Mouse (Mus musculus) thymus, postnatal 36 days (tissue): ENCODE results near the gene Olfml2b.
A peak's percentile ranks its signal among the peaks of the same experiment; 100 is the strongest.

Experiments used
- DNase-seq, 2 experiments: peaks; one replicate each; pipeline ENCODE4 v3.0.0; 2022; ENCODE audit warnings: mixed read lengths in 2 of 2

Olfml2b gene

GRCm38 (mm10) chr1:170644255-170645205 is at the start of gene Olfml2b:
TSS of gene Olfml2b (plus strand) at chr1:170644532.
- DNase-seq: peak; percentile 31 to 36

GRCm38 (mm10) chr1:170594575-170594974 is 49.8 kb upstream of the Olfml2b start:
- no peak for DNase-seq

- DNase-seq: no peak
Measured at GRCm38 (mm10) chr1:170605228-170606001, 38.9 kb upstream of the Olfml2b start.

GRCm38 (mm10) chr1:170607231-170607917 is 37.0 kb upstream of the Olfml2b start:
- no peak for DNase-seq

- no peak for DNase-seq
Measured at GRCm38 (mm10) chr1:170608461-170609071, 35.8 kb upstream of the Olfml2b start.

GRCm38 (mm10) chr1:170609872-170610271 is 34.5 kb upstream of the Olfml2b start:
- DNase-seq: no peak

- DNase-seq: no peak
Measured at GRCm38 (mm10) chr1:170610289-170610688, 34.0 kb upstream of the Olfml2b start.

- DNase-seq: no peak
Measured at GRCm38 (mm10) chr1:170610695-170611094, 33.6 kb upstream of the Olfml2b start.

- DNase-seq: no peak
Measured at GRCm38 (mm10) chr1:170611631-170612030, 32.7 kb upstream of the Olfml2b start.

GRCm38 (mm10) chr1:170612968-170613872 is 31.1 kb upstream of the Olfml2b start:
- peak; percentile 12 to 15 for DNase-seq

- no peak for DNase-seq
Measured at GRCm38 (mm10) chr1:170619686-170620374, 24.5 kb upstream of the Olfml2b start.

GRCm38 (mm10) chr1:170622934-170623333 is 21.4 kb upstream of the Olfml2b start:
- no peak for DNase-seq

- DNase-seq: no peak
Measured at GRCm38 (mm10) chr1:170623432-170623831, 20.9 kb upstream of the Olfml2b start.

GRCm38 (mm10) chr1:170630489-170630888 is 13.8 kb upstream of the Olfml2b start:
- no peak for DNase-seq

GRCm38 (mm10) chr1:170631571-170631970 is 12.8 kb upstream of the Olfml2b start:
- DNase-seq: no peak

GRCm38 (mm10) chr1:170632385-170632784 is 11.9 kb upstream of the Olfml2b start:
- DNase-seq: peak; percentile 64 to 69

- DNase-seq: no peak
Measured at GRCm38 (mm10) chr1:170632856-170633255, 11.5 kb upstream of the Olfml2b start.

GRCm38 (mm10) chr1:170638941-170639340 is 5.4 kb upstream of the Olfml2b start:
- no peak for DNase-seq

- DNase-seq: no peak
Measured at GRCm38 (mm10) chr1:170645896-170646605, 1.7 kb downstream of the Olfml2b start.
